Mouse (Mus musculus) testis, adult 10 weeks (tissue): Measurements from ENCODE around the gene Gm10800. TPM values are rescaled to one million over a fixed set of nuclear protein-coding genes. Genes with fewer than 3 reads are reported as not detected.

Experiments
- polyA plus RNA-seq: library from polyadenylated mRNA; stranded (reverse); fragments of 350-450 nt; fragmentation: Illumina TruSeq; extraction: RNeasy Lipid Tissue Mini Kit (QIAGEN cat#74804); gene quantifications from one replicate; pipeline ENCODE4 v1.2.3, GENCODE M21; 2014; ENCODE audit warnings: low read depth, low replicate concordance

Gene Gm10800
- polyA plus RNA-seq, result not detected

GRCm38 (mm10) chr2:98667201-98667600 lies at the start of gene Gm10800:
Gene Gm10800, minus strand, starts transcription at chr2:98667301.

DNA sequence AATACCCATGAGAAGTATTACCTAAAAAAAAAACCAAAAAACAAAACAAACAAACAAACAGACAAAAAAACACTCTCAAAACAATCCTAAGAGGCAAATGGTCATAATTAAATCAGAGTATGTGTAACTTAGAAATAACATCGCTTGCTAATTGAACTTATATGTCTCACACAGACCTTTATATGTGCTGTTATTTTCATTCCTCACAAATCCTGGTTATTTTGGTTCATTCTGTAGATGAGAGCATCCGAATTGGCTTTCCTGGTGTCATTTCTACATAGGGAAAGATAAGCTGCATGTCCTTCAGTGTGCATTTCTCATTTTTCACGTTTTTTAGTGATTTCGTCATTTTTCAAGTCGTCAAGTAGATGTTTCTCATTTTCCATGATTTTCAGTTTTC lies 5.2 kb downstream of the Gm10800 start, which contains the start of gene Gm10801:
Gene Gm10801 (plus strand): TSS at position 301 of the 400 bp plus-strand sequence.

Other genes with a start within 250 kb of the Gm10800 start
- not detected for gene Gm10801, start 5.1 kb downstream of the Gm10800 start, polyA plus RNA-seq